Mouse (Mus musculus) inflammation-experienced regulatory T-cells, adult 6 months (primary cell): Measurements from ENCODE around the gene Acbd6. TPM values are rescaled to one million over a fixed set of nuclear protein-coding genes. Genes with fewer than 3 reads are reported as not detected.

Experiments
- ATAC-seq: one replicate; pipeline ENCODE4 v1.8.0; 2017
- polyA plus RNA-seq, 3 experiments: library from polyadenylated mRNA; unstranded; fragments of 100-300 nt; shearing (Covaris generic); gene quantifications; one replicate each; pipeline ENCODE4 v1.2.1; 2017

Acbd6 gene
- polyA plus RNA-seq, result 10 to 100 TPM in 1 of 3 experiments, 1 to 10 TPM in 2; 6.8 to 10.4 (median 8.6) TPM

- peak; percentile 86 for ATAC-seq
These were observed at the start of gene Acbd6 for GRCm38 (mm10) chr1:155558012-155558842. Gene Acbd6, plus strand, starts transcription at chr1:155558120.

GRCm38 (mm10) chr1:155510263-155510662 is 47.7 kb upstream of the Acbd6 start:
- no peak for ATAC-seq

- no peak for ATAC-seq
These were observed 42.1 kb upstream of the Acbd6 start for GRCm38 (mm10) chr1:155515866-155516265.

- no peak for ATAC-seq
These were observed 41.3 kb upstream of the Acbd6 start for GRCm38 (mm10) chr1:155516594-155516993.

- ATAC-seq, result no peak
These were observed 40.9 kb upstream of the Acbd6 start for GRCm38 (mm10) chr1:155517060-155517459.

- ATAC-seq, result no peak
These were observed 37.6 kb upstream of the Acbd6 start for GRCm38 (mm10) chr1:155520285-155520684.

GRCm38 (mm10) chr1:155522493-155522892 is 35.4 kb upstream of the Acbd6 start:
- no peak for ATAC-seq

GRCm38 (mm10) chr1:155526176-155526575 is 31.7 kb upstream of the Acbd6 start:
- ATAC-seq, result no peak

- ATAC-seq, result no peak
These were observed 30.7 kb upstream of the Acbd6 start for GRCm38 (mm10) chr1:155527027-155527786.

GRCm38 (mm10) chr1:155527787-155528158 is 30.1 kb upstream of the Acbd6 start:
- ATAC-seq, result no peak

GRCm38 (mm10) chr1:155528405-155529119 is 29.4 kb upstream of the Acbd6 start:
- ATAC-seq, result no peak

GRCm38 (mm10) chr1:155529120-155529963 is 28.6 kb upstream of the Acbd6 start:
- ATAC-seq, result no peak

- ATAC-seq, result no peak
These were observed 27.1 kb upstream of the Acbd6 start for GRCm38 (mm10) chr1:155530561-155531457.

GRCm38 (mm10) chr1:155532396-155532795 is 25.5 kb upstream of the Acbd6 start:
- no peak for ATAC-seq

- ATAC-seq, result no peak
These were observed 24.9 kb upstream of the Acbd6 start for GRCm38 (mm10) chr1:155532833-155533688.

GRCm38 (mm10) chr1:155533689-155533965 is 24.3 kb upstream of the Acbd6 start:
- ATAC-seq, result no peak

- no peak for ATAC-seq
These were observed 20.8 kb upstream of the Acbd6 start for GRCm38 (mm10) chr1:155537005-155537642.

- ATAC-seq, result no peak
These were observed 19.9 kb upstream of the Acbd6 start for GRCm38 (mm10) chr1:155538006-155538405.

GRCm38 (mm10) chr1:155557642-155558011 is 293 bp upstream of the Acbd6 start:
- peak; percentile 10 for ATAC-seq

GRCm38 (mm10) chr1:155560021-155560420 is 2.1 kb downstream of the Acbd6 start:
- ATAC-seq, result no peak
